Mouse (Mus musculus) adrenal gland, postnatal 25 days (tissue): ENCODE data around the gene Trim14. TPM values are rescaled to one million over a fixed set of nuclear protein-coding genes. Genes with fewer than 3 reads are reported as not detected.
A peak's percentile ranks its signal among the peaks of the same experiment; 100 is the strongest.

Source experiments
- DNase-seq: peaks from one replicate; pipeline ENCODE4 v3.0.0; 2021; ENCODE audit warnings: mixed read lengths
- total RNA-seq: library from RNA; stranded (reverse); gene quantifications from 2 replicates; pipeline ENCODE4 v1.2.3, GENCODE M21; 2021

Trim14 gene
- total RNA-seq, 1 experiment from 2014 or later: 3.3 TPM

DNA sequence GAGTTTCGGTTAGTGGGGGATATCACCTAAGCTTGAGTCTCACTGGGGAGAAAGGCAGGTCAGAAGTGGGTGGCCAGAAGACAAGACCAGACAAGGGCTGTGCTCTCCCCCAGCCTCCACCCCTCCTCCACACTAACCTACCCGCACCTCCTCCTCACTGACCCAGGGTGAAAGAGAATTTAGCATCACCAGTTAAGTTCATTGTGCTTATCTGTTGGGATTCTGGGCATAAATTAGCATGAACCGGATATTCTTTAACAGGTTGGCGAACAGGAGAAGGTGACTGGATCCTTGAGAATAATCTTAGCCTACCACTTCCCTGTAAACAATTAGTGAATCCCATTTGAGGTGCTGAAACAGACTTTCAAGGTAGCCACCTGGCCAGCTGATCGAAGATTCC lies 60.8 kb downstream of the Trim14 start:
- DNase-seq: no peak

DNA sequence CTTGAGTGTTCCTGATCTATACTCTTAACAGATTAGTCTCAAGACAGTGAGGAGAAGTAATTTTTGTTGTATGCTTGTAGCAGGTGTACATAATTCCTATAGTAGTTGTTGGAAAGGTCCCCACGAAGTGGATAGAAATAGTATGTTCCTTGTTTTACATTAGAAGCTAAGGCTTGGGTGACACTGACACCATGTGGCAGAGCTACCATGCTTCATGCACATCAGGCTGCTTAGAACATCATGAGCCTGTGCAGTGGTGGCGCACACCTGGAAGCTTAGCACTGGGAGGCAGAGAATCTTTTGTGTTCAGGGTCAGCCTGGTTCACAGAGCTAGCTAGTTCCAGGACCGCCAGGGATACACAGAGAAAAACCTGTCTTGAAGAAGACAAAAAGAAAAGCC lies 70.2 kb downstream of the Trim14 start:
- DNase-seq: no peak

DNA sequence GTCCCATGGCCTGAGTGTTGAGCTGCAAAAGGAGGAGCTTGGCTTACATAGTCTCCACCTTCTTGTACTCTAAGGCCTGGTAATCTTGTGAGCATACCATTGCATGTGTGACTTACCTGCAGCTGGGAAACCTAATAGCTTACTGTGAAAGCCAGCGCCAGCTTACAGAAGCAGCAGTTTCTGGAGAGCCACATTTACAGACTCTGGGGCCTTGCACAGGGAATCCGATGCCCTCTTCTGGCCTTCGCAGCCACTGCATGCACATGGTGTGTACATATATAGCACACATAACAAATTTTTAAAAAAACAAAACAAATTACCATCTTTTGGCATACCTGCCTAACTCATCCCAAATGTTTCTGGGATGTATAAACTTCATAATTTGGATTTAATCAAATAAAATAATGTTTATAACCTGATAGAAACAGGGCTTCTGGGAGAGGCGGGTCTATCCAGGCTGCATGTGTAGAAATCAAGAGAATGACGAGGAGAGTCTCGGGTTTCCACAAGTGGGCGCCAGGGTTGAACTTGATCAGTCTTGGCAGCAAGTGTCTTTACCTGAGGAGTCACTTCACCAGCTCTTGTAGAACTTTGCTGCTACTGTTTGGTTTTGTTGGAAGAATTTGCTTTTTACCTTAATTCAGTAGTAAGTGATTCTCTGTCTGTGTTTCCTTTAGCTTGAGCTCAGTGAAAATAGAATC lies 72.7 kb downstream of the Trim14 start:
- DNase-seq: peak; percentile 47

DNA sequence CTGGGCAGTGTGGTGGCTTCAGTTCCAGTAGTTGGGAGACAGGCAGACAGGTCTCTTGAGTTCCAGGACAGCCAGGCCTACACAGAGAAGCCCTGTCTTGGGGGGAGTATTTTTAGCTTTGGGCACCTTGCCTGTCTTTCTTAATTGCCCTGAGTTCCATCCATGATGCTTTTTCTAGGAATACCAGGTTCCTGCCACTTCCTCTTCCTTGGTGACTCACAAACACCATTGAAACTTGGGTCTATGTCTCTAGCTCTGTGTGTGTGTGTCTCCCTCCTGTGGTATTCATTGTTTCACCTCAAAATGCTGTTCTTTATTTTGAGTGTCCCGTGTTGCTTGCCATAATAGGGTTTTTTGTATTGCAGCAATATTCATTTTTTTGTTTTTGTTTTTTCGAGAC lies 77.5 kb downstream of the Trim14 start:
- DNase-seq: no peak

- no peak for DNase-seq
Observed at GRCm38 (mm10) chr4:46457186-46457585, 78.8 kb downstream of the Trim14 start.

DNA sequence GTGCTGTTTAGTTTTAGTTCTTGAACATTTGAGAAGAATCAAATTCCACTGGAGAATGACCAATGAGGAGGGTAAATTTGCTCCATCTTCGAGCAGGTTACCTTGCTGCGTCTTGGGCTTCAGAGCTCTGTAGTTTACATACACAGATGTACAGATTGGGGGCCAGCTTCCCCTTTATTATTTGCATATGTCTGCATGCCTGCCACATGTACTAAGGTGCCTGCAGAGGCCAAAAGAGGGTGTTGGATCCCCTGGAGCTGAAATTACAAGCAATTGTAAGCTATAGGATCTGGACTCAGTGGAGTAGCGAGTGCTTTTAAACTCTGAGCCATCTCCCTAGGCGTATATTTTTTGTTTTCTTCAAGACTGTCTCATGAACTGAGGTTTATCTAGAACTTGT lies 79.2 kb downstream of the Trim14 start:
- DNase-seq: no peak

DNA sequence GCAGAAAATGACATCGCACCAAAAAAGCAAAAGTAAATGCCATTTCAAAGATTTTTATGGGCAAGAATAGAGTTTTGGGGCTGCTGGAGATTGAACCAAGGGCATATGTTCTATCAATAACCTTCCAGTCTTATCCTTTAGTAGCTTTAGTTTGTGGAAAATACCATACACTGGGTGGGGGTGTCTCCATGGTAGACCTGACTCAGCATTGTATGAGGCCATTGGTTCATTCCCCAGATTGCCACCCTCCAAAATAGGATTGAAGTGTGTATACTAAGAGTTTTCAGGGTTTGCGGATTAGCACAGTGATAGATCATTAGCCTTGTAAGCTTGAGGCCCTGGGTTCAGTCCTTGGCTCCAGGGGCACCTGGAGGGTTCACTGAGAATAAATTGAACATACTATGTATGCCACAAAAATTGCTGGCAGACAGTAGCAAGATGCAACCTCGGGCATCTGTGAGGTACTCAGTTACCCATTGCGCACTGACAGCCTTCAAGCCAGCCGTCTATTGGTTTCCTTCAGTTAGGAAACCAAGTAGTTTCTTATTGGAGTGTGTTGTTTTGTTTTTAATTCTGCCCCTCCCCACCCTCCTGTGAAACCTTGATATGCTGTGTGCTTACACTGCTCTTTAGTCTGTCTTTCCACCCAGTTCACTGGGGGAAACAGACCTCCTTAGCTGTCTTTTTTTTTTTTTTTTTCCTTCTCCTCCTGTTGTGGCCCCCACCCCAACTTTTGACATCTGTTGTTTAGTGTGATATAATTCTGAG lies 81.7 kb downstream of the Trim14 start:
- no peak for DNase-seq

- no peak for DNase-seq
Observed at GRCm38 (mm10) chr4:46452855-46453719, 82.9 kb downstream of the Trim14 start.

DNA sequence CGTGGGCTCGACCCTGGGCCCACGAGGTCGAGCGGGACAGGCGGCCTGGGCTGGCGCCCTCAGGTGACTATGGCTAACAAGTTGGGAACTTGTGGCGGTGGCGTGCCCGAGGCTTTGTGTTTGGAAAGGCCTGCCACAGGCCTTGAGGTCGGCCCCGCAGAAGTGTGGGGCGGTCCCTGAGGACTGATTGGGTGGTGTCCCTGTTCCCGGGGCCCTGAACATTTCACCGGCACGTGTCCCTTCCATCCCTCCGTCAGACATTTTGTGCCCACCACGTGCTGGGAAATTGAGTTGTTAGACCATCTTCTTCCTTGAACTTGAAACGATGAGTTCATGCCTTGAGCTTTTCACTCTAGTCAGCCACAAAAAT lies 83.5 kb downstream of the Trim14 start:
- DNase-seq: peak; percentile 66

DNA sequence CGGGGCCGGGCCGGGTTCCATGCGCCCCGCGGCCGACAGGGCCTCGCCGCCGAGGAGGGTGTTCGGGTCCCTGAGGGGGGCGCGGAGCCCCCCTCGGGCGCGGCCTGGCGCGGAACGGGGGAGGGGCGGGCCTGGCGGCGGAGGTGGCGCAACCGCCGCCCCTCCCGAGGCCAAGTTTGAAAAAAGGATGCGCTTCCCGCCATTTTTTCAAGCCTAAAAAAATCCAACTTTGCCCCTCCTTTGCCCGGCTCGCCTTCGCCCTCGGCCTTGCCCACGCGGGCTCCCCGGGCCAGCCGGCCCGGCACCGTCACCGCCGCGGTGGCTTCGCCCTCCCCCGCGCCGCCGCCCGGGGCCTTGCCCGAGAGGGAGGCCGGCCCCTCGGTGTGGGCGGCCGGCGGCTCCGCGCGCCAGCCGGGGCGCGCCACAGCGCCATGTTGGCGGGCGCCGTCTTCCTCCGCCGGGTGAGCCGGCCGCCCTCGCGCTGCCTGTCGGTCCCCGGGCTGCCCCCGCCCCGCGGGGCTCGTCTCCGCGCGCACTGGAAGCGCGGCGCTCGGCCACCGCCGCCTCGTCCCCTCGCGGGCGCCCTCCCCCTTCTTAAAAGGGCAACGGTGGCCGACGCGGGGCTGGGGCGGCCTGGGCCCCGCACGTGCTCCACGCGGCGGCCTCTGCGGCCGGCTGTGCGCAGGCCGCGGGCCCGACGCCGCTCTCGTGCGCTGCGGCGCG lies 84.0 kb downstream of the Trim14 start:
- DNase-seq: peak; percentile 70

- peak; percentile 78 for DNase-seq
Observed at GRCm38 (mm10) chr4:46451240-46451757, 84.6 kb downstream of the Trim14 start.

DNA sequence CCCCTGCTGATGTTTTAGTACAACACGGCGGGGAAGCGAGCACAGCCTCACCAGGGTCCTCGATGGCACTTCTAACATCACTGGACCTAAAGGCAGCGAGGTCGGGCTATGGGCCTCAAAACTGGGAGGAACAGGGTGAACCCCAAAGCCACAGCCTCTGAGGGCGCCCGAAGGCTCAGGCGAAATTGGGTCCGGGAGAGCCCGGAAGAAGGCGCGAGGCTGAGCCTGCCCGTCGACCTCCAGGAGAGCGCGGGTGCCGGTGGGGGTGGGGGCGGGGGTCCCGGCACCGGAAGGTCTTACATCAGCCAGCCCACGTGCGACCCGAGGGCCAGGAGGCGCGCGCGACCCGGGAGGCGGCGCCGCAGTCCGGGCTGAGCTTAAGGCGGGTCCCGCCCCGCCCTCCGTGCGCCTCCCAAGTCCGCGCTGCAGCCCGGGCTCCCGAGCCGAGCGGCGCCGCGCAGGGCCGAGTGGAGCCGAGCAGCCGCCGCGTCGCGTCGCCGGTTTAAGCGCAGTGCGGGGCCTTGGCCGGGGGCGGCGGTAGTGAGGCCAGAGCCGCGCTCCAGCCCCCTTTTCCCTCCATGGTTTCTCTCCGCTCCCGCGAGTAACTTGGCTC lies 85.3 kb downstream of the Trim14 start, which contains the start of gene Anp32b:
Gene Anp32b (plus strand): TSS at position 384 of the 613 bp plus-strand sequence.
- peak; percentile 94 for DNase-seq

- no peak for DNase-seq
Observed at GRCm38 (mm10) chr4:46450020-46450518, 85.9 kb downstream of the Trim14 start.

DNA sequence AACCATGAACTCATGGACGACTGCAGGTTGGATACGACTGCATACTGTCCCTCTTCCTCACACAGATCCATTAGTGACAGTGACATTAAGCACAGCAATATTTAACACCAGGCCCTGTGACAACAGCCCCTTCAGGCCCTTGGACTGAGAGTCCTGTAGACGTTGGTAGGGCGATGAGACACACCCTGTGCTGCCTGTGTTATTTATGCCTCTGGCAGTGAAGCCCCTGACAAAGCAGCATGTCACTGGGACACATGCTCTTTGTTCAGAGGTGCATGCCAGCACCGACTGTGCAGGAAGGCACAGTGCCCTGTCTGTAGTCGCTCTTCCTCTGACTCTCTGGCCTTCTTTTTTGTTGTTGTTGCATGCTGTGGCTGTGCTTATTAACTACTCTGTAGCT lies 87.1 kb downstream of the Trim14 start:
- no peak for DNase-seq

- no peak for DNase-seq
Observed at GRCm38 (mm10) chr4:46447461-46447860, 88.5 kb downstream of the Trim14 start.

GRCm38 (mm10) chr4:46445237-46445945 lies 90.5 kb downstream of the Trim14 start:
- no peak for DNase-seq
